Mouse (Mus musculus): ENCODE measurements at regions not wholly inside any gene's neighbourhood (a gene's known extent, or its start where the extent isn't known, plus 50 kb on each side); places are given as distances from the start of the nearest gene placed in this dataset.

GRCm38 (mm10) chr1:124635246-124635768 lies 589.9 kb upstream of the Dpp10 start:
- H3K27me3 ChIP-seq, result no peaks in the 10 kb centered on the region
- no peak overlapping the region for H3K9ac ChIP-seq
- no peak overlapping the region for H3K4me2 ChIP-seq
- no peaks in the 10 kb centered on the region for H3K4me1 ChIP-seq
- H3K9me3 ChIP-seq (replicated peaks), result no peaks in the 10 kb centered on the region
- ATAC-seq (replicated peaks; ENCODE audit: low FRiP score), result no peak
- no peaks in the 10 kb centered on the region for H3K36me3 ChIP-seq
- no peak overlapping the region for H3K4me3 ChIP-seq (replicated peaks)
- H3K27ac ChIP-seq, result no peak overlapping the region

GRCm38 (mm10) chr1:124630084-124630483 lies 584.7 kb upstream of the Dpp10 start:
- Histone ChIP-seq H3K9ac (no peak overlapping the region), H3K4me2 (no peak overlapping the region), H3K27ac (no peak overlapping the region), H3K36me3 (no peaks in the 10 kb centered on the region), H3K4me3 (replicated peaks) (no peak overlapping the region), H3K4me1 (no peaks in the 10 kb centered on the region), H3K9me3 (replicated peaks) (no peaks in the 10 kb centered on the region), H3K27me3 (no peaks in the 10 kb centered on the region)
- ATAC-seq (replicated peaks; ENCODE audit: low FRiP score), result no peak

DNA sequence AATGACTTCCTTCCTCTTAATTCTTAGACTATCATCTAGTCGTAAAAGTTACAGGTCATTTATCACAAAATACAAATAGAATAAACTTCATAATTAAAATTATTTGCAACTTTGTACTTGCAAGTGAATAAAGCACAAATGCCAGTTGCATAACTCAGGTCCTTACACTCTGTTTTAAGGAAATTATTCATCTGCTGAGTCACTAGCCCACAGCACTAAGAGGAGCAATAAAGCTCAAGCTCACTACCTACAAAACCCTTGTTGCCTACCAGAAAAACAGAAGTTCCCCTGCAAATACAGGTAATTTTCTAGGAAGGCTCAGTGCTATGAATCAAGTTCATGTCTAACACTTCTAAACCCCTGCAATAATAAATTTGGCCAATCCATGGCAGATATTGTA lies 539.3 kb upstream of the Dpp10 start:
- no peaks in the 10 kb centered on the region for H3K36me3 ChIP-seq
- no peak overlapping the region for H3K4me3 ChIP-seq (replicated peaks)
- H3K9ac ChIP-seq, result no peak overlapping the region
- H3K27ac ChIP-seq, result no peak overlapping the region
- ATAC-seq (replicated peaks; ENCODE audit: low FRiP score), result no peak
- H3K4me1 ChIP-seq, result no peaks in the 10 kb centered on the region
- 80% methylated on average over 1 of the region's 1 CpGs for WGBS
- H3K4me2 ChIP-seq, result no peak overlapping the region
- H3K27me3 ChIP-seq, result no peaks in the 10 kb centered on the region
- no peaks in the 10 kb centered on the region for H3K9me3 ChIP-seq (replicated peaks)
